Mouse (Mus musculus): ENCODE results near the gene Gtf2f1. TPM values are rescaled to one million over a fixed set of nuclear protein-coding genes. Genes with fewer than 3 reads are reported as not detected.
"Not testable (repeated sequence)": the region's sequence is repeated elsewhere in the genome, so short reads cannot be mapped to it uniquely, and the experiment has no call there.

The Gtf2f1 gene
- 81.4 to 95.0 TPM (median 83.1 TPM) in 3 replicates for total RNA-seq (2017)

- ATAC-seq (replicated peaks; ENCODE audit: insufficient number of reproducible peaks, low FRiP score, low TSS enrichment, poor library complexity, severe bottlenecking): peak; percentile 90
These were observed at the start of gene Gtf2f1, which contains the start of gene Gm17949 for GRCm38 (mm10) chr17:57011236-57012141. Gene Gtf2f1 (minus strand): TSS chr17:57011288. Gene Gm17949 (plus strand): TSS chr17:57011469.

- ATAC-seq (replicated peaks; ENCODE audit: insufficient number of reproducible peaks, low FRiP score, low TSS enrichment, poor library complexity, severe bottlenecking): peak; percentile 91
These were observed 49.2 kb upstream of the Gtf2f1 start for GRCm38 (mm10) chr17:57060231-57060801.

- no peak for ATAC-seq (replicated peaks; ENCODE audit: insufficient number of reproducible peaks, low FRiP score, low TSS enrichment, poor library complexity, severe bottlenecking)
These were observed 48.4 kb upstream of the Gtf2f1 start, which contains the start of gene Slc25a23 for GRCm38 (mm10) chr17:57059486-57059977. Gene Slc25a23 (minus strand): TSS chr17:57059863.

GRCm38 (mm10) chr17:57058891-57059485 is 47.9 kb upstream of the Gtf2f1 start, which contains the start of gene Crb3:
Gene Crb3 (plus strand): TSS chr17:57059105.
- ATAC-seq (replicated peaks; ENCODE audit: insufficient number of reproducible peaks, low FRiP score, low TSS enrichment, poor library complexity, severe bottlenecking): no peak

GRCm38 (mm10) chr17:57056246-57056645 is 45.2 kb upstream of the Gtf2f1 start:
- ATAC-seq (replicated peaks; ENCODE audit: insufficient number of reproducible peaks, low FRiP score, low TSS enrichment, poor library complexity, severe bottlenecking): no peak

GRCm38 (mm10) chr17:57051679-57052078 is 40.6 kb upstream of the Gtf2f1 start:
- ATAC-seq (replicated peaks; ENCODE audit: insufficient number of reproducible peaks, low FRiP score, low TSS enrichment, poor library complexity, severe bottlenecking): not testable (repeated sequence)

GRCm38 (mm10) chr17:57048816-57049215 is 37.7 kb upstream of the Gtf2f1 start:
- ATAC-seq (replicated peaks; ENCODE audit: insufficient number of reproducible peaks, low FRiP score, low TSS enrichment, poor library complexity, severe bottlenecking): no peak

- ATAC-seq (replicated peaks; ENCODE audit: insufficient number of reproducible peaks, low FRiP score, low TSS enrichment, poor library complexity, severe bottlenecking): no peak
These were observed 36.3 kb upstream of the Gtf2f1 start for GRCm38 (mm10) chr17:57047406-57047805.

- no peak for ATAC-seq (replicated peaks; ENCODE audit: insufficient number of reproducible peaks, low FRiP score, low TSS enrichment, poor library complexity, severe bottlenecking)
These were observed 30.5 kb upstream of the Gtf2f1 start, which contains the start of gene Slc25a41 for GRCm38 (mm10) chr17:57041554-57041953. Gene Slc25a41 (minus strand): TSS chr17:57041654.

- no peak for ATAC-seq (replicated peaks; ENCODE audit: insufficient number of reproducible peaks, low FRiP score, low TSS enrichment, poor library complexity, severe bottlenecking)
These were observed 27.9 kb upstream of the Gtf2f1 start for GRCm38 (mm10) chr17:57038978-57039377.

- ATAC-seq (replicated peaks; ENCODE audit: insufficient number of reproducible peaks, low FRiP score, low TSS enrichment, poor library complexity, severe bottlenecking): no peak
These were observed 21.8 kb upstream of the Gtf2f1 start for GRCm38 (mm10) chr17:57032854-57033253.

- ATAC-seq (replicated peaks; ENCODE audit: insufficient number of reproducible peaks, low FRiP score, low TSS enrichment, poor library complexity, severe bottlenecking): peak; percentile 88
These were observed 20.8 kb upstream of the Gtf2f1 start for GRCm38 (mm10) chr17:57031661-57032420.

- ATAC-seq (replicated peaks; ENCODE audit: insufficient number of reproducible peaks, low FRiP score, low TSS enrichment, poor library complexity, severe bottlenecking): no peak
These were observed 20.0 kb upstream of the Gtf2f1 start, which contains the start of gene Khsrp for GRCm38 (mm10) chr17:57030931-57031660. Gene Khsrp (minus strand): TSS chr17:57031522.

GRCm38 (mm10) chr17:57029691-57030090 is 18.6 kb upstream of the Gtf2f1 start:
- no peak for ATAC-seq (replicated peaks; ENCODE audit: insufficient number of reproducible peaks, low FRiP score, low TSS enrichment, poor library complexity, severe bottlenecking)

- no peak for ATAC-seq (replicated peaks; ENCODE audit: insufficient number of reproducible peaks, low FRiP score, low TSS enrichment, poor library complexity, severe bottlenecking)
These were observed 16.4 kb upstream of the Gtf2f1 start for GRCm38 (mm10) chr17:57027471-57027870.

GRCm38 (mm10) chr17:57020960-57021359 is 9.9 kb upstream of the Gtf2f1 start:
- no peak for ATAC-seq (replicated peaks; ENCODE audit: insufficient number of reproducible peaks, low FRiP score, low TSS enrichment, poor library complexity, severe bottlenecking)

GRCm38 (mm10) chr17:57019693-57020092 is 8.6 kb upstream of the Gtf2f1 start:
- no peak for ATAC-seq (replicated peaks; ENCODE audit: insufficient number of reproducible peaks, low FRiP score, low TSS enrichment, poor library complexity, severe bottlenecking)
